Mouse (Mus musculus) CH12.LX (cell line): Measurements from ENCODE around the gene Plod1.

Experiments used
- CHD2 ChIP-seq: IDR thresholded peaks from 2 replicates; pipeline ENCODE4 v1.6.1; 2011; ENCODE audit warnings: low read length, improper control_type of control experiment
- CTCF ChIP-seq, 2 experiments: IDR thresholded peaks in 1 of 2; conservative IDR thresholded peaks in 1 of 2; 2 replicates each; pipeline ENCODE4 v1.5.1; 2011 to 2012; ENCODE audit warnings: low read depth in 2 of 2, low read length in 2 of 2, improper control_type of control experiment in 1 of 2, inconsistent platforms in 1 of 2, mild to moderate bottlenecking in 1 of 2, moderate library complexity in 1 of 2
- JUND ChIP-seq: conservative IDR thresholded peaks from 2 replicates; pipeline ENCODE4 v1.6.1; 2011; ENCODE audit warnings: low read depth, low read length, improper control_type of control experiment
- MAZ ChIP-seq: IDR thresholded peaks from 2 replicates; pipeline ENCODE4 v1.6.1; 2012; ENCODE audit warnings: low read depth, mild to moderate bottlenecking, inconsistent platforms, low read length, improper control_type of control experiment, moderate library complexity
- POLR2A ChIP-seq: IDR thresholded peaks from 2 replicates; pipeline ENCODE4 v1.6.1; 2011; ENCODE audit warnings: low read depth, mild to moderate bottlenecking, improper control_type of control experiment, low read length
- TCF12 ChIP-seq: IDR thresholded peaks from 2 replicates; pipeline ENCODE4 v1.6.1; 2014; ENCODE audit warnings: low read depth, mild to moderate bottlenecking, inconsistent platforms, low read length, improper control_type of control experiment
- USF1 ChIP-seq: IDR thresholded peaks from 2 replicates; pipeline ENCODE4 v1.6.1; 2014; ENCODE audit warnings: low read depth, mild to moderate bottlenecking, inconsistent platforms, low read length, improper control_type of control experiment
- ZKSCAN1 ChIP-seq: IDR thresholded peaks from 2 replicates; pipeline ENCODE4 v1.6.1; 2012; ENCODE audit warnings: low read depth, inconsistent platforms, low read length, improper control_type of control experiment, borderline replicate concordance
- ZNF384 ChIP-seq: IDR thresholded peaks from 2 replicates; pipeline ENCODE4 v1.6.1; 2012; ENCODE audit warnings: low read depth, low read length, improper control_type of control experiment, inconsistent platforms

DNA sequence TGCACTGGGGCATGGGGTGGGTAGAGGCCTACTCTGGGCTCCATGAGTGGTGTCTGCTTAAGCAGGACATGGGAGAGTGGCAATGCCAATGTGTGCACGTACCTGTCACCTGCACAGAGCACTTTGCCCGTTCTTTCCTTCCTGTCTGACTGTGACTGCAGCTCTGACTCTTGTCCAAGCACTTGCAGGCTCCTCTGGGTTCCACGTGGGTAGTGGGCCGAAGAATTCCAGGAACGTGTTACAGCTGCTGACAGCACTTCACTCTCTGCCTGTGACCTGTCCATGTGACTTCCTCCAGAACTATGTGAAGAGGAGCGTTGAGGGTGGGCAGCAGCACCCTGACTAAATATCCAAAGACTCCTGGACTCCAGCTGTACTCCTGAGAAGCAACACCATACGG is 29.1 kb upstream of the Plod1 start:
- no peak for TF ChIP-seq CHD2
- no peak for TF ChIP-seq POLR2A
- no peak for TF ChIP-seq ZKSCAN1
- no peak for TF ChIP-seq CTCF (conservative IDR thresholded peaks at IDR 0.05 in 1 of 2, IDR thresholded peaks at IDR 0.05 in 1 of 2; ENCODE audit: low read depth in 2 of 2, low read length in 2 of 2)
- TF ChIP-seq JUND = no peak
- no peak for TF ChIP-seq ZNF384
- no peak for TF ChIP-seq TCF12
- no peak for TF ChIP-seq MAZ
- TF ChIP-seq USF1 = no peak
